Mouse (Mus musculus) liver, embryonic 14.5 days (tissue): Measurements from ENCODE around the gene Sox21. TPM values are rescaled to one million over a fixed set of nuclear protein-coding genes. Genes with fewer than 3 reads are reported as not detected.
A peak's percentile ranks its signal among the peaks of the same experiment; 100 is the strongest.

Experiments used
- ATAC-seq: fragments of 200-750 bp; cut with Nextera tagmentation; 2 replicates; pipeline ENCODE4 v1.8.0; 2017; ENCODE audit warnings: moderate number of reproducible peaks, mild to moderate bottlenecking, moderate library complexity; ENCODE audit not compliant: insufficient read depth
- DNase-seq, 3 experiments: peaks; one replicate each; pipeline ENCODE4 v3.0.0-alpha.2; 2012 to 2013; ENCODE audit warnings: low read depth in 3 of 3, low spot score in 3 of 3
- H3K27ac ChIP-seq: fragments of 300-500 bp; sonication (generic); 2 replicates; pipeline ENCODE4 v1.5.1; 2014; ENCODE audit warnings: moderate library complexity, mild to moderate bottlenecking, control low read depth, inconsistent platforms
- H3K27me3 ChIP-seq: fragments of 300-500 bp; sonication (generic); 2 replicates; pipeline ENCODE4 v1.6.1; 2014; ENCODE audit warnings: mild to moderate bottlenecking, low read length, moderate library complexity; ENCODE audit not compliant: control insufficient read depth, insufficient read depth
- H3K36me3 ChIP-seq: fragments of 300-500 bp; sonication (generic); replicated peaks from 2 replicates; pipeline ENCODE4 v1.6.1; 2014; ENCODE audit warnings: low read depth; ENCODE audit not compliant: control insufficient read depth, insufficient read depth
- H3K4me1 ChIP-seq, 2 experiments: fragments of 200-500 bp in 1 of 2; fragments of 300-500 bp in 1 of 2; sonication (generic) in 1 of 2; replicated peaks; 2 replicates each; pipeline ENCODE4 v1.6.1; 2012 to 2014; ENCODE audit warnings: antibody characterized with exemption in 1 of 2, inconsistent platforms in 1 of 2, low read length in 1 of 2; ENCODE audit not compliant: control insufficient read depth in 2 of 2, insufficient read depth in 2 of 2
- H3K4me2 ChIP-seq: fragments of 300-500 bp; sonication (generic); 2 replicates; pipeline ENCODE4 v1.6.1; 2014; ENCODE audit warnings: low read depth, mild to moderate bottlenecking, control low read depth, moderate library complexity
- H3K4me3 ChIP-seq, 2 experiments: fragments of 200-500 bp in 1 of 2; fragments of 300-500 bp in 1 of 2; sonication (generic) in 1 of 2; 2 replicates each; pipeline ENCODE4 v1.5.1; 2012 to 2014; ENCODE audit warnings: low read depth in 2 of 2, low read length in 2 of 2, mild to moderate bottlenecking in 2 of 2, control low read depth in 1 of 2, inconsistent platforms in 1 of 2, moderate library complexity in 1 of 2; ENCODE audit not compliant: insufficient read depth in 1 of 2
- H3K9ac ChIP-seq: fragments of 300-500 bp; sonication (generic); replicated peaks from 2 replicates; pipeline ENCODE4 v1.6.1; 2014; ENCODE audit warnings: mild to moderate bottlenecking, control low read depth, moderate library complexity
- H3K9me3 ChIP-seq: fragments of 300-500 bp; sonication (generic); 2 replicates; pipeline ENCODE4 v1.6.1; 2016; ENCODE audit warnings: low read length, mixed read lengths; ENCODE audit not compliant: control insufficient read depth
- CTCF ChIP-seq: IDR thresholded peaks from 2 replicates; pipeline ENCODE4 v1.5.1; 2016; ENCODE audit warnings: antibody characterized with exemption, low read depth, control low read depth
- EP300 ChIP-seq: IDR thresholded peaks from 2 replicates; pipeline ENCODE4 v1.6.1; 2016; ENCODE audit warnings: antibody characterized with exemption, low read depth
- WGBS: fragments of 180-500 bp; shearing (Covaris S2); extraction: QIAGEN DNeasy Blood & Tissue Kit; methylation state at CpG from one replicate; pipeline ENCODE4 v1.1.7; 2014; ENCODE audit not compliant: insufficient replicate concordance; 5-methylcytosine and 5-hydroxymethylcytosine counted together
- microRNA-seq: library from miRNA; unstranded; fragments of <30 nt; microRNA quantifications from one replicate; pipeline ENCODE4, GENCODE M21; 2016
- polyA plus RNA-seq, 2 experiments: library from polyadenylated mRNA; depleted of rRNA in 1 of 2; stranded (reverse) in 1 of 2; unstranded in 1 of 2; fragments of >200 nt; fragmentation: Nextera tagmentation in 1 of 2; extraction: Ambion mirVana in 1 of 2; gene quantifications; 2 replicates each; pipeline versions ENCODE4 v1.2.1 to v1.2.3; 2012 to 2014

Gene Sox21
- polyA plus RNA-seq, 2 experiments: not detected

- WGBS: 45% methylated on average over 12 of the region's 12 CpGs
- Histone ChIP-seq H3K4me1 (peaks cover 0 to 13% of the 10 kb centered on the region in 2 experiments; a peak in 2 of 4 replicates), H3K27ac (no peak overlapping the region), H3K9me3 (no peaks in the 10 kb centered on the region), H3K4me2 (no peak overlapping the region), H3K9ac (no peak overlapping the region), H3K27me3 (no peaks in the 10 kb centered on the region; the same call in 1 of the 2 replicates), H3K36me3 (no peaks in the 10 kb centered on the region), H3K4me3 (no peak overlapping the region)
- DNase-seq: peak in 1 of 3 experiments; percentile 12
- no peak for TF ChIP-seq EP300
- TF ChIP-seq CTCF: no peak
- peak; percentile 38; the same call in 1 of the 2 replicates for ATAC-seq
Observed at GRCm38 (mm10) chr14:118197063-118197462, 39.8 kb downstream of the Sox21 start.

DNA sequence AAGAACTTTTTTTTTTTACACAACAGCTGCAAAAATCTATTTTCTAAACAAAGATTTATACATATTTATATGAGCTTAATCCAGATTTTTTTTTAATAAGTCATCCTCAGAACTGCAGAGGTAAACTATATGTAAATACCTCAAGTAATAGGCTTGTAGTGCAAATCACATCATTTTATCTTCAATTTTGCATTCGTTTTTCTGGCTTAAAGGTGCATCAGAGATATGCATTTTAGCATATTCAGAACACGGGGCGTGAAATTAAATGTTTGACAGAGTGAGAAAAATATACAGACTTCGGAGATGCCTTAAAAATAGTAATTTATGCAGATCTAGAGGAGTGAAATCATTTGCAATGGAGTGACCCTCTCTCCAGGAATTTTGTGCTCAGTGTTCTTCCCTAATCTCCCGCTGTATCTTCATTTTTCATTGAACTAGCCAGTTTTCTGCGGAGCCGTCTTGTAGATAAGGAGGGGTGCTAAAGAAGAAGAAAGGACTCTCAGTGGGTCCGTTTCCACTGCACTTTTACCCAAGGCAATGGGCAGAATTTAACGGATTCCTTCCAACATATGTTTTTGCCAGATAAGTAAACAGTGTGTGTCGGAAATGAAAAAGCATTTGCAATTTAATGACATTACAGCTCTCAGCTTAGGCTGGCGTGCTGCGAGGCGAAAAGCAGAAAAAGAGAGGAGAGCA is 42.5 kb downstream of the Sox21 start:
- peak; percentile 20 to 48 (median 26) for DNase-seq
- TF ChIP-seq CTCF (no peak), EP300 (peak; percentile 63)
- no peaks in the 10 kb centered on the region; the same call in 1 of the 2 replicates for H3K27me3 ChIP-seq
- H3K27ac ChIP-seq: no peak overlapping the region
- 26% methylated on average over 13 of the region's 13 CpGs for WGBS
- peak overlapping the region; percentile 46 for H3K4me2 ChIP-seq
- H3K9me3 ChIP-seq: no peaks in the 10 kb centered on the region
- peaks cover 0 to 13% of the 10 kb centered on the region in 2 experiments; a peak in 2 of 4 replicates for H3K4me1 ChIP-seq
- ATAC-seq: peak; percentile 70
- H3K4me3 ChIP-seq: no peak overlapping the region
- H3K36me3 ChIP-seq: no peaks in the 10 kb centered on the region
- no peak overlapping the region for H3K9ac ChIP-seq

- Histone ChIP-seq H3K36me3 (no peaks in the 10 kb centered on the region), H3K4me2 (peak overlapping the region; percentile 1; the same call in 1 of the 2 replicates), H3K4me3 (no peak overlapping the region), H3K27ac (no peak overlapping the region), H3K27me3 (no peaks in the 10 kb centered on the region; the same call in 1 of the 2 replicates), H3K4me1 (peaks cover 0 to 13% of the 10 kb centered on the region in 2 experiments; a peak in 2 of 4 replicates), H3K9me3 (no peaks in the 10 kb centered on the region), H3K9ac (no peak overlapping the region)
- DNase-seq (no peak), ATAC-seq (no peak)
- no peak for TF ChIP-seq CTCF
- TF ChIP-seq EP300: no peak
- 41% methylated on average over 10 of the region's 10 CpGs for WGBS
Observed at GRCm38 (mm10) chr14:118193663-118194062, 43.2 kb downstream of the Sox21 start.

- H3K27ac ChIP-seq: no peak overlapping the region
- DNase-seq (no peak), ATAC-seq (no peak)
- no peak overlapping the region for H3K9ac ChIP-seq
- peaks cover 0 to 13% of the 10 kb centered on the region in 2 experiments; a peak in 2 of 4 replicates for H3K4me1 ChIP-seq
- H3K36me3 ChIP-seq: no peaks in the 10 kb centered on the region
- WGBS: 42% methylated on average over 10 of the region's 10 CpGs
- no peaks in the 10 kb centered on the region; the same call in 1 of the 2 replicates for H3K27me3 ChIP-seq
- no peaks in the 10 kb centered on the region for H3K9me3 ChIP-seq
- no peak overlapping the region for H3K4me2 ChIP-seq
- H3K4me3 ChIP-seq: no peak overlapping the region
- TF ChIP-seq CTCF (no peak), EP300 (no peak)
Observed at GRCm38 (mm10) chr14:118193001-118193628, 43.7 kb downstream of the Sox21 start.

GRCm38 (mm10) chr14:118191442-118191841 is 45.4 kb downstream of the Sox21 start:
- Histone ChIP-seq H3K36me3 (no peaks in the 10 kb centered on the region), H3K4me1 (peaks cover 0 to 10% of the 10 kb centered on the region in 2 experiments; a peak in 2 of 4 replicates), H3K9ac (no peak overlapping the region), H3K27me3 (no peaks in the 10 kb centered on the region; the same call in 1 of the 2 replicates), H3K27ac (no peak overlapping the region), H3K4me3 (no peak overlapping the region), H3K4me2 (no peak overlapping the region), H3K9me3 (no peaks in the 10 kb centered on the region)
- DNase-seq (no peak), ATAC-seq (no peak)
- TF ChIP-seq EP300 (no peak), CTCF (no peak)
- WGBS: 78% methylated on average over 9 of the region's 9 CpGs

Small RNAs within 50 kb of the gene (microRNA-seq; reads per million reads assigned to microRNA genes)
- not detected for gene Mir6241

Other genes with a start within 250 kb of the Sox21 start
- gene Dct, start 184.8 kb downstream of the Sox21 start, polyA plus RNA-seq (2012; rRNA removed): 0.03 and 0.04 TPM in 2 replicates
- gene Dct, start 184.8 kb downstream of the Sox21 start, polyA plus RNA-seq (2014; fragmentation: Nextera tagmentation; extraction: Ambion mirVana): 0.11 and 0.33 TPM in 2 replicates
- gene Tgds, start 104.3 kb downstream of the Sox21 start, polyA plus RNA-seq (2012; rRNA removed): 7.3 and 9.9 TPM in 2 replicates
- 14.2 and 15.8 TPM in 2 replicates for gene Tgds, start 104.3 kb downstream of the Sox21 start, polyA plus RNA-seq (2014; fragmentation: Nextera tagmentation; extraction: Ambion mirVana)
- 5.8 and 6.1 TPM in 2 replicates for gene Gpr180, start 99.9 kb downstream of the Sox21 start, polyA plus RNA-seq (2012; rRNA removed)
- gene Gpr180, start 99.9 kb downstream of the Sox21 start, polyA plus RNA-seq (2014; fragmentation: Nextera tagmentation; extraction: Ambion mirVana): 9.6 and 9.9 TPM in 2 replicates
- gene Gm9376, start 29.9 kb upstream of the Sox21 start, polyA plus RNA-seq (2012; rRNA removed): not detected in 2 replicates
- not detected in 2 replicates for gene Gm9376, start 29.9 kb upstream of the Sox21 start, polyA plus RNA-seq (2014; fragmentation: Nextera tagmentation; extraction: Ambion mirVana)